Mouse (Mus musculus): ENCODE results near the gene Ift88.
A peak's percentile ranks its signal among the peaks of the same experiment; 100 is the strongest.

Gene Ift88

GRCm38 (mm10) chr14:57423432-57424211 lies at the start of gene Ift88:
TSS of gene Ift88 (plus strand) at chr14:57424062.
- peak; percentile 85 for DNase-seq

GRCm38 (mm10) chr14:57375205-57375604 lies 48.7 kb upstream of the Ift88 start:
- no peak for DNase-seq

DNA sequence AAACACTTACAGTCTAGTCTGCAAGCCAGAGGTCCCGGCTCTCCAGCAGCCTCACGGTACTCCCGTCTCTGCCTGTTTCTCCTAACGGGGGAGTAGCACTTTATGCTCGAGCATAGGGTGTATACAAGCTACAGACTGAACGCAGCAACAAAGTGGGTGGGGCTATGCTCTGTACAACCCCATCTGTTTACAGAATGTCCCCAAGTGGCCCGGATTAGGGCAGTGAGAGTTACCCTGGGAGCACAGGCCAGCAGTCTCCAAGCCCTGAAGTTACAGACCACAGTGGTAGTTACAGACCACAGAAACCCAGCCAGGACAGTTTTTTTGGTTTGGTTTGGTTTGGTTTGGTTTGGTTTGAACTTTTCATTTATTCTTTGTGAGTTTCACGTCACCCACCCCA lies 47.8 kb upstream of the Ift88 start:
- no peak for DNase-seq

DNA sequence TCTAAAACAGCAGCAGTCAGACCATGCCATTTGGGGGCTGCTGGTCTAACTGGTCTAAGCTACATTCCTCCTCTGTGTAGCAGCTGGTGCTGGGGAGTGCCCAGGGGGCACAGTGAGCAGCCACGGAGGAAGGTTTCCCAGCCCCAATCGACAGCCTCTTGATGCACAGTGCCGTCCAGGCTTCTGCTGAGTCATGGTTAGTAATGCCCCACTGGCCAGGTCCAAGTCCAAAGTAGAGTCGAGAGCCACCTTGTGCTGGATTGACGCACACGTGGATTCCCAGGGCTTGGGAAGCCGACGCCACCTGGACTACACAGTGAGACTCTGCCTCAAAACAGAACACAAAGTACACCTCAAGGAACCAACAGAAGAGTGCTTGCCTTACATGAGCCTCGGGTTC lies 46.9 kb upstream of the Ift88 start:
- no peak for DNase-seq

DNA sequence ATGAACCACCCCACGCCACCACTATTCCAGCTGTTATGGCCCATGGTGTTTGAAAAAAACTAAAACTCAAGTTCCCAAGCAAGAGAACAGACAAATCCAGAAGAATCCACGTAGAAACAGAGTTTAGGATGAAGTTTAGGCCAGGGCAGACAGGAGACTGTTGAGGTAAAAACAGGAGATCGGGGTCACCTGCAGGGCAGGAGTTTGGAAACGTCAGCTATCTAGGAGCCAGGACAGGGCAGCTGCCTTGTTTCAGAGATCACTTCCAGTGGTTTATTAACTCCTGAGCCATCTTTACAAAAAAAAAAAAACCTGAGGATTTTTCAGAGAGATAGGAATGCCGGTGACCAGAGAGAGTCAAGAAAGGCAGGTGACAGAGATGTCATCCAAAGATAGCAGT lies 46.3 kb upstream of the Ift88 start:
- DNase-seq, result no peak

GRCm38 (mm10) chr14:57385667-57386066 lies 38.2 kb upstream of the Ift88 start:
- no peak for DNase-seq

DNA sequence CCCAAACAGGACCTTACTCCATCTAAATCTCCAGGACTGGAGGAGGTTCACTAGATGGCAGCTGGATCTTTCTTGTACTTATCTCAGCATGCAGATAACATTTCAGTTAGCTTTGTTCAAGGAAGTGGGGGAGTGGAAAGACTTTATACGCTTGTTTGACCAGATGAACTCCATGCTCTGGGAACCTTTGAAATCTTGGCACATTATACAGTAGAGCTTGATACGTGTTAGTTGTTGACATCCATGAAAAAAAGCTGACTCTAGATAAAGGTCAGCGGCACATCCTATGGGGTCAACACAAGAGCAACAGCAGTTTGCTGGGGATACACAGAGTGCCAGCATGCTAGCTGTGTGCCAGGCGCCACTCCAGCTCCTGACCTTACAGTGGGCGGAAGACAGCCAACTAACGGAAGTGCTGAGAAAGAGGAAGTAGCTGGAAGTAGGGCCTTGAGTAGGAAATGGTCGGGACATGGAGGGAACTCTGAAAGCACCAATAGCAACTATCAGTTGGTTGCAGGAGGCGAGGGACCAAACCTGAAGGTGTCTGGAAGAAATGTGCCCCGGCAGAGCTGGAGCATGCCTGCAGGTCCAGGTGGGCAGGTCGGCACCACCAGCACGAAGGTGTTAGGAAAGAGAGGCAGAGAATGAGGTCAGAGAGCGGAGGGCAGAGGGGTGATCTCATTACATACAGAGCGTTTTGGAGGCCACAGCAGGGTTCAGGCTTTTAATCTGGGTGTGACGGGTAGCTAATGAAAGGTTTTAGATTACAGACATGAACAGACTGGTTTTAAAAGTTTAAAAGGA lies 36.9 kb upstream of the Ift88 start:
- no peak for DNase-seq

DNA sequence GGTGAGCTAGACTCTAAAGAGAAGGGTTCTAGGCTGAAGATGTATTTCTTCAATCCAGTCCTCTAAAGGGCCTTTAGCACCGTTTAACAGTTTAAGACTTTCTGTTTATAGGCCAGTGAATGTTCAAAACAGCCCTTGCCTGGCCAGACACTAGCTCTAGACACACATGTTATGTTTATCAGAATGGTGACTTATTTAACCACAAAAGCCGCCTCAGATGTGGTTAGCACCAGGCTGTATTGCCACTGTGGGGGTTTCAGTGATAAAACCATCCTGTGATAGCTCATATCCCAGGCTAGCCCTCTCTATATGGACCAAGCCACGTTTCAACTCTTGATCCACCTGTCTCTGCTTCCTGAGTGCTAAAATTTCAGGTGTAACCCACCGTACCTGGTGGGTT lies 32.2 kb upstream of the Ift88 start:
- DNase-seq, result no peak

DNA sequence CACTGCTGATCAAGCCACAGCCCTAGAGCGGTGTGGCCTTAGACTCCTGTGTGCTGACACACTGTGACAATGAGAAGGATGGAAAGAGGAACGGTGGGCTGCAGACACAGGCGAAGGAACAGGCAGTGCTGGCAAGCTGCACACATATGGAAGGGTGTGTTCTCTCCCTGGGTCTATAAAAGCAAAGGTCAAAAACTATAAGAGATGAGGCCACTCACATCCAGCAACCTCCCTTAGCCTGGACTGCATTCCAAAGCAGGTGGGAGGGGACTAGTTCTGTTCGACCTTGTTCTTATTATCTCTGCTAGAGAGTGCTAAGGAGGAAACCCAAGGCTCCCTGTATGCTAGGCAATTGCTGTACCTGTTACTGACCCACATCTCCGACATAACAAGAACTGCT lies 31.6 kb upstream of the Ift88 start:
- no peak for DNase-seq

DNA sequence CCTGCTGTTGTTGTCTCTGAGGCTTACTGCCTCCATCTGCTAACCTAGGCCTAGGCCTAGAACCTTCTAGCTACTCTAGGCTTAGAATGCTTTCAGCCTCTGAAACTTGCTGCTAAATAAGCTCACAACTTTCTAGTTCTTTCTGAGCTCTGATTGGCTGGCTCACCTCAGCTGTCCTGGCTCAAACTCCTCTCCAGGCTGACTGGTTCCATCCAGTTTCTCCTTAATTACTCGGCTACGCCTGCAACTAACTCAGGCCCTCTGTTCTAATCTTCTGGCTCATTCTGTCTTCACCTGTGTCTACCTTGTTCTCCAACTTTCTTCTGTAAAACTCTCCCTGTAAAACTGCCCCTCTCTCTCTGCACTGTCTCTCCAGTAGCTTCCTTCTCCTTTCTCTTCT lies 28.4 kb upstream of the Ift88 start:
- DNase-seq, result no peak

GRCm38 (mm10) chr14:57397221-57397620 lies 26.6 kb upstream of the Ift88 start:
- DNase-seq, result no peak

DNA sequence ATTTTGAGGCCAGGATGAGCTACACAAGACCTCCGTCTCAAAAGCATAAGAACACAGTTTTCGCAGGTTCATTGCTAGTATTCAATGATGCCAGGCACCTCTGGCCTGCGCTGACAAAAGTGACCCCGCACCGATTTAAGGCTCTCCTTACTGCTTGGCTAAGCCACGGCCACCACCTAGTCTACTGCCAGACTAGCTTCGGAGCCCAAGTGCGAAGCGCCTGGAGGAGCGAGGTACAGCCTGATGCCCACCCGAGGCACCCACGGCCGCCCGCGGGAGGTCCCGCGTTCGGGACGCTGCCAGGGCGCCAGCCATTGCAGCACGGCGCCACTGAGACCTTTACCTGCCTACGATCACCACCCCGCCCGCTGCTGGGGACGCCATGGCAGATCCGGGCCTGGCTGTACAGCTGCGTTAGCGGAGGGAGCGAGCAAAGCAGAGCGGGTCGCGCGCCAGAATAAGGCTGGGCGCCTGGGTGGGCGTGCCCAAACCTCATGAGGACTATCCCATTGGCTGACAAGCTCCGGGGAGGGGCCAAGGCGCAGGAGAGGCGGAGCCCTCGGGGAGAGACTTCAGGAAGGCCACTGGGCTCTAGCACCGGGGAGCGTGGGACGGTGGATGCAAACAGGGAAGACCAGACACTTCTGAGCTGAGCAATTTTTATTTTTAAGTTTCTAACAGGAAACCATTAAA lies 25.7 kb upstream of the Ift88 start, which contains the start of gene Cryl1:
Gene Cryl1, minus strand, starts transcription at position 465 of the 693 bp plus-strand sequence.
- peak; percentile 99 for DNase-seq

- peak; percentile 34 for DNase-seq
Observed at GRCm38 (mm10) chr14:57398813-57399427, 24.9 kb upstream of the Ift88 start.

DNA sequence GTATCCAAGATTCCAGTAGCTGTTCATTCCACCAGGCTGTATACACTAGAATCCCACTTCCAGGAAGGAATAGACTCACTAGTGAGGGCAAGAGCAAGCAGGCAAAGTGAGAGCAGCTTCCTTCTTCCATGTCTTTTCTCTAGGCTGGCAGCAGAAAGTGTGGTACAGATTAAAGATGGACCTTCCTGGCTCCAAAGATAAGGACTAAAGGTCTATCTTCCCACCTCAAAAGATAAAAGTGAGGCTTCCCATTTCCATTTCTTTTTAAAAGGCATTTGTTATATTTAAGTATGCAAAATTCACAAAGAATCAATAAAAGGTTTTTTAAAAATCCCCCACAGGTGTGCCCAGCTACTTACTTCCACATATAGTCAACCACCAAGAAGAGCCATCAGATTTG lies 21.0 kb upstream of the Ift88 start:
- no peak for DNase-seq

GRCm38 (mm10) chr14:57407039-57407987 lies 16.5 kb upstream of the Ift88 start:
- DNase-seq, result peak; percentile 65

- no peak for DNase-seq
Observed at GRCm38 (mm10) chr14:57408100-57408499, 15.8 kb upstream of the Ift88 start.

DNA sequence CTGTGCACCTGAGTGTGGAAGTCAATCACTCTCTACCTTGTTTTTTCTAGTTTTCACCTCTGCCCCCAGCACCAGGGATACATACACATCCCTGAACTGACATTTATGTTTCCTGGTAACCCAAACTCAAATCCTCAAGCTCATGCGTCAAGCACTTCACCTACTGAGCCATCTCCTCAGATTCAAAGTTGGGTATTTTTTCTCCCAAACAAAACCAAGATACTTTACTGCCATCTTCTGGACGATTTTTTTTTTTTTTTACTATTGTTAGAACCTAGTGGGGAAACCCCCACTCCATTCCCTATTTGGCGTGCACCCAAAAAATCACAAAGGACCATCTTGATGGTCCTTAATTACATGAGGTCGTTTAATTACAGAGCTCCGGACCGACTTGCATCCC lies 14.8 kb upstream of the Ift88 start:
- no peak for DNase-seq

- no peak for DNase-seq
Observed at GRCm38 (mm10) chr14:57412166-57412565, 11.7 kb upstream of the Ift88 start.

- no peak for DNase-seq
Observed at GRCm38 (mm10) chr14:57417187-57417586, 6.7 kb upstream of the Ift88 start.

DNA sequence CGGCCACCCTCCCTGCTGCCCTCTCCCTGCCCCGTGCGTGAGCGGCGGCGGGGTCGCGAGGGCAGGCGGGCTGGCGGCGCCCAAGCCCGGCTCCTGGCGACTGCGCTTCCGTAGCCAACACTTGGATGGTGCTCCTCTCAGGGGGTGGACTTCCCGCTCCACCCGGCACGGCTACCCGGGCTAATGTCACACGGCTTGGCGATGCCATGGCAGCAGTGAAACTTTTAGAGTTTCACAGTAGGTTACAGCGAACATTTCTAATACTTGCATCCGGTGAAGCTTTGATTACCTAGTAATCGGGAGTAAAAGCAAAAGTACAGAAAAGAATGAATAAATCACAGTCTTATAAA lies 325 bp downstream of the Ift88 start:
- DNase-seq, result no peak

DNA sequence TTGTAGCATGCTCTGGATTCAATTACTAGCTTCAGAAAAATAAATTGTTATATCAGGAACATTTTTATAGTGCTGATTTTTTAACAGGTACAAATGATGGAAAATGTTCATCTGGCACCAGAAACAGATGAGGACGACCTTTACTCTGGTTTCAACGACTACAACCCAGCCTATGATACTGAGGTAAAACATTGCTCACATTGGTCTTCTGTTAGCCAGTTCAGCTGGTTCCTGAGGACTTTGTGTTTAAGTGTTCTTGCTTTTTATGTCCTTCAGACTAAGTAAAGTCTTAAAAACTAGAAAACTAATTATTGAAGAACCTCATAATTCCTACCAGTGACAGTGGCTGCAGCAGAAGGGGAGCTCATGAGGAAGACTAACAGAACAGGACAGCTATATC lies 6.6 kb downstream of the Ift88 start:
- DNase-seq, result no peak

DNA sequence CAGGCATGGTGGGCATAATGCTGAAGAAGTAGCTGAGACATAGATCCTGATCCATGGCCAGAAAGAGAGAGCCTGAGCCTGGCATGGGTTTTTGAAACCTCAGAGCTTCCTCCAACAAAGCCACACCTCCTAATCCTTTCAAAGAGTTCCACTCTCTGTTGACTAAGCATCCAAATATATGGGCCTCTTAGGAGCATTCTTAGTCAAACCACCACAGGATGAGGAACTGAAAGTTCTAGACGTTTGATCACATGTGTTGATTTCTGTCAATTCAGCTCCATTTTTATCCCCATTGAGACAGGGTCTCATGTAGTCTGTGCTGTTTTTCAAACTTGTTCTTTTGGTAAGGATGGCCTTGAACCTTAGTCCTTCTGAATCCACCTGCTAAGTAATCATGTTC lies 28.7 kb downstream of the Ift88 start:
- DNase-seq, result no peak

All from thymus, postnatal 14 days (tissue).